ENCODE assay signal across 8 mouse cellular contexts in the genomic region with DNA sequence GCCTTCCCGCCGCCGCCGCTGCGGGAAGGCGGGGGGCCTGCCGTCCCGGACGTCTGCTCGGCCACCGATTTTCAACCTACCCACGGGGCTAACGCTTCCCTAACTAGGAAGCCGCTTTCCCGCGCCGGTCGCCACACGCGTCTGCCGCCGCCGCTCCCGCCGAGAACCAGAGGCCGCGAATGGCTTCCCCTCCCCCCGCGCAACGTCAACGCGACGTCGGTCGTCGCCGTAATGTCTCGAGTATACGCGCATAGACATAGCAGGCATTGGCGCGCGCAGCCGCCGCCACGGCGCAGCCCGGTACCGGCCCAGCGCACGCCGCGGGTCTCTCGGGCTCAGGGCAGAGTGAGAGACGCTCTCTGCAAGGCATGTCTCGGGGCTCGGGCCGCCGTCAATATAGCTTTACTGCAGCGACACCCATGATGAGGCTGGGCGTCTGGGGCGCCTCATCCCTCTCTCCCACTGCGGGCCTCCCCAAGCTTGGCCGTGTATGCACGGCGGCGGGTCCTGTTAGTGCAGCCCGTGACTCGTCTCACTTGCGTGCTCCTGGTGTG. TPM values are rescaled to one million over a fixed set of nuclear protein-coding genes. Genes with fewer than 3 reads are reported as not detected.
DNase-seq lines count a peak whose midpoint lies in the region; ATAC-seq and TF ChIP-seq lines count a peak whose summit lies in the region.

TSS of gene Rbmxl1 (minus strand) at position 180 of the 554 bp plus-strand sequence.

- TF ChIP-seq CTCF in G1E (IDR thresholded peaks at IDR 0.05; ENCODE audit: low read depth, low read length) = no peak
- TF ChIP-seq CTCF in forebrain, postnatal 0 days (IDR thresholded peaks at IDR 0.05; ENCODE audit: low read depth) = no peak; the same call in 1 of the 2 replicates

- peak within 1 kb of the TSS; percentile 74 for H3K4me2 ChIP-seq in forebrain, postnatal 0 days (ENCODE audit: low read depth)
- H3K4me2 ChIP-seq in lung, embryonic 16.5 days (ENCODE audit: low read depth, low read length) = peak within 1 kb of the TSS; percentile 80

- peak; percentile 75 for DNase-seq in G1E (ENCODE audit: low spot score)
- peak; percentile 89 to 95 for DNase-seq in cerebellum, adult 18-20 months
- DNase-seq in forebrain, postnatal 0 days = peak; percentile 94
- DNase-seq in layer of hippocampus, adult 9-10 months (ENCODE audit: low spot score) = peak; percentile 52
- peak; percentile 84 for DNase-seq in ovary, postnatal 10 days (ENCODE audit: low spot score)
- peak; percentile 85 to 95 for DNase-seq in thymus, postnatal 10 days (ENCODE audit: low spot score in 2 of 2)

- H3K9me3 ChIP-seq in G1E (replicated peaks) = no peaks in the 10 kb centered on the region
- no peaks in the 10 kb centered on the region for H3K9me3 ChIP-seq in forebrain, postnatal 0 days (ENCODE audit: low read length)
- no peaks in the 10 kb centered on the region for H3K9me3 ChIP-seq in lung, embryonic 16.5 days (ENCODE audit: control insufficient read depth, low read length)

- WGBS in forebrain, postnatal 0 days = under 1% methylated on average over 70 of the region's 70 CpGs
- under 1% methylated on average over 66 of the region's 70 CpGs for WGBS in lung, embryonic 16.5 days

- H3K36me3 ChIP-seq in G1E (replicated peaks) = peaks cover 35% of the 10 kb centered on the region
- 0 out of 2 replicates have a peak, but pooled peaks cover 6% of the 10 kb centered on the region for H3K36me3 ChIP-seq in forebrain, postnatal 0 days (ENCODE audit: insufficient read depth)
- peaks cover 18% of the 10 kb centered on the region for H3K36me3 ChIP-seq in lung, embryonic 16.5 days (ENCODE audit: control insufficient read depth, insufficient read depth, low read length)

- H3K9ac ChIP-seq in forebrain, postnatal 0 days = peak within 1 kb of the TSS; percentile 97
- H3K9ac ChIP-seq in lung, embryonic 16.5 days (ENCODE audit: low read length) = peak within 1 kb of the TSS; percentile 100

- H3K27me3 ChIP-seq in G1E (ENCODE audit: insufficient read depth, low read length) = no peaks in the 10 kb centered on the region
- H3K27me3 ChIP-seq in forebrain, postnatal 0 days (ENCODE audit: insufficient read depth, low read length) = no peaks in the 10 kb centered on the region
- H3K27me3 ChIP-seq in lung, embryonic 16.5 days (ENCODE audit: control insufficient read depth, insufficient read depth, low read depth, low read length) = no peaks in the 10 kb centered on the region

- 0 out of 2 replicates have a peak, but pooled peaks have one; percentile 17 for ATAC-seq in G1E (ENCODE audit: extremely low read depth, insufficient number of reproducible peaks, low FRiP score, poor library complexity, severe bottlenecking)
- peak; percentile 92 for ATAC-seq in forebrain, postnatal 0 days
- peak; percentile 78 to 81 for ATAC-seq in hematopoietic stem cell, adult 5-6 weeks (replicated peaks in 1 of 2; ENCODE audit: insufficient read depth in 1 of 2, low FRiP score in 2 of 2, low TSS enrichment in 1 of 2, low read depth in 1 of 2, poor library complexity in 2 of 2, severe bottlenecking in 2 of 2)
- ATAC-seq in lung, embryonic 16.5 days (ENCODE audit: low read depth) = peak; percentile 92

- H3K4me1 ChIP-seq in G1E (ENCODE audit: insufficient read depth, low read depth, low read length) = peaks cover 30% of the 10 kb centered on the region
- H3K4me1 ChIP-seq in forebrain, postnatal 0 days (ENCODE audit: insufficient read depth) = peaks cover 4% of the 10 kb centered on the region; the same call in 1 of the 2 replicates
- H3K4me1 ChIP-seq in lung, embryonic 16.5 days (replicated peaks; ENCODE audit: control insufficient read depth, insufficient read depth, low read length) = peaks cover 9% of the 10 kb centered on the region; the same call in 1 of the 2 replicates

- H3K27ac ChIP-seq in forebrain, postnatal 0 days (ENCODE audit: low read depth, low read length) = peak within 1 kb of the TSS; percentile 97
- H3K27ac ChIP-seq in lung, embryonic 16.5 days (ENCODE audit: low read length) = peak within 1 kb of the TSS; percentile 96

- H3K4me3 ChIP-seq in G1E (ENCODE audit: low read depth, low read length) = peak within 1 kb of the TSS; percentile 96
- peak within 1 kb of the TSS; percentile 86 for H3K4me3 ChIP-seq in forebrain, postnatal 0 days (ENCODE audit: low read depth, low read length)
- peak within 1 kb of the TSS; percentile 97 for H3K4me3 ChIP-seq in lung, embryonic 16.5 days (ENCODE audit: low read length)

RNA-seq across cellular contexts. Expression of gene Rbmxl1, which starts in this region (rescaled TPM):
- total RNA-seq in G1E (2014; fragmentation: Nextera tagmentation) (189 and 203 TPM in 2 replicates), G1E (2017) (144 and 157 TPM in 2 replicates)
- 140 and 181 TPM in 2 replicates for polyA plus RNA-seq in G1E (2012)
- total RNA-seq in forebrain, postnatal 0 days (2014; rRNA removed) = 95.6 and 111 TPM in 2 replicates
- 159 and 163 TPM in 2 replicates for polyA plus RNA-seq in forebrain, postnatal 0 days (2015; fragmentation: Nextera tagmentation; extraction: Ambion mirVana)
- 153 and 167 TPM in 2 replicates for total RNA-seq in hematopoietic stem cell, adult 5-6 weeks (2017)
- polyA plus RNA-seq in lung, embryonic 16.5 days (2015; fragmentation: Nextera tagmentation; extraction: Ambion mirVana) = 195 and 217 TPM in 2 replicates

Comparison
In these comparisons a context has a peak if more than half of its experiments do, and no peak if none do; other contexts are left out.
1. Peak in every context shown above with its lines: DNase-seq, ATAC-seq, H3K4me3 ChIP-seq and H3K27ac ChIP-seq.
2. ATAC-seq: peak in every context shown above with its lines; median percentile 92 in forebrain, postnatal 0 days; 92 in lung, embryonic 16.5 days; 80 in hematopoietic stem cell, adult 5-6 weeks; 17 in G1E.